Mouse (Mus musculus) A20 (cell line): ENCODE measurements around the gene Paip2b.
A peak's percentile ranks its signal among the peaks of the same experiment; 100 is the strongest.

Experiments
- DNase-seq: peaks from one replicate; pipeline ENCODE4 v3.0.0-alpha.2; 2011; ENCODE audit warnings: low read depth, low spot score

The Paip2b gene

GRCm38 (mm10) chr6:83831606-83832123 is at the start of gene Paip2b:
Gene Paip2b, minus strand, starts transcription at chr6:83831741.
- peak; percentile 94 for DNase-seq

GRCm38 (mm10) chr6:83879815-83880214 is 48.3 kb upstream of the Paip2b start:
- DNase-seq = peak; percentile 49

- DNase-seq = peak; percentile 61
Measured at GRCm38 (mm10) chr6:83867598-83868585, 36.4 kb upstream of the Paip2b start.

- peak; percentile 89 for DNase-seq
Measured at GRCm38 (mm10) chr6:83866954-83867597, 35.5 kb upstream of the Paip2b start, which contains the start of gene Zfp638. Gene Zfp638, plus strand, starts transcription at chr6:83867109.

- DNase-seq = no peak
Measured at GRCm38 (mm10) chr6:83866423-83866822, 34.9 kb upstream of the Paip2b start.

- no peak for DNase-seq
Measured at GRCm38 (mm10) chr6:83863538-83863937, 32.0 kb upstream of the Paip2b start.

- no peak for DNase-seq
Measured at GRCm38 (mm10) chr6:83860033-83860432, 28.5 kb upstream of the Paip2b start.

GRCm38 (mm10) chr6:83857476-83857875 is 25.9 kb upstream of the Paip2b start:
- no peak for DNase-seq

GRCm38 (mm10) chr6:83849446-83849845 is 17.9 kb upstream of the Paip2b start:
- DNase-seq = no peak

- DNase-seq = no peak
Measured at GRCm38 (mm10) chr6:83846141-83846540, 14.6 kb upstream of the Paip2b start.

- DNase-seq = no peak
Measured at GRCm38 (mm10) chr6:83844913-83845312, 13.4 kb upstream of the Paip2b start.

- DNase-seq = no peak
Measured at GRCm38 (mm10) chr6:83840086-83840485, 8.5 kb upstream of the Paip2b start.

- no peak for DNase-seq
Measured at GRCm38 (mm10) chr6:83838046-83838445, 6.5 kb upstream of the Paip2b start.

GRCm38 (mm10) chr6:83836826-83837225 is 5.3 kb upstream of the Paip2b start:
- DNase-seq = peak; percentile 5

- peak; percentile 3 for DNase-seq
Measured at GRCm38 (mm10) chr6:83832393-83832792, 852 bp upstream of the Paip2b start.

GRCm38 (mm10) chr6:83830941-83831605 is 468 bp downstream of the Paip2b start:
- DNase-seq = no peak

- no peak for DNase-seq
Measured at GRCm38 (mm10) chr6:83821856-83822255, 9.7 kb downstream of the Paip2b start.

- no peak for DNase-seq
Measured at GRCm38 (mm10) chr6:83820727-83821515, 10.6 kb downstream of the Paip2b start.

GRCm38 (mm10) chr6:83818996-83819395 is 12.5 kb downstream of the Paip2b start:
- DNase-seq = no peak

GRCm38 (mm10) chr6:83815801-83816200 is 15.7 kb downstream of the Paip2b start:
- no peak for DNase-seq

- DNase-seq = no peak
Measured at GRCm38 (mm10) chr6:83802846-83803245, 28.7 kb downstream of the Paip2b start.
